Mouse (Mus musculus) MEL (cell line): Measurements from ENCODE around the gene Agap2. TPM values are rescaled to one million over a fixed set of nuclear protein-coding genes. Genes with fewer than 3 reads are reported as not detected.
A peak's percentile ranks its signal among the peaks of the same experiment; 100 is the strongest.

ENCODE experiments used
- DNase-seq: peaks from one replicate; pipeline ENCODE4 v3.0.0; 2011; ENCODE audit warnings: low read depth, low spot score
- H3K27ac ChIP-seq: 2 replicates; pipeline ENCODE4 v1.5.1; 2012; ENCODE audit warnings: low read depth, mild to moderate bottlenecking, control low read depth, low read length, moderate library complexity; ENCODE audit not compliant: control insufficient read depth
- H3K27me3 ChIP-seq, 2 experiments: fragments of 150-350 bp in 1 of 2; sonication (generic) in 1 of 2; 2 replicates each; pipeline ENCODE4 v1.6.1; 2012; ENCODE audit warnings: low read length in 2 of 2, mild to moderate bottlenecking in 2 of 2, improper control_type of control experiment in 1 of 2, moderate library complexity in 1 of 2; ENCODE audit not compliant: insufficient read depth in 2 of 2, control insufficient read depth in 1 of 2
- H3K36me3 ChIP-seq, 2 experiments: 2 replicates each; pipeline ENCODE4 v1.6.1; 2012 to 2014; ENCODE audit warnings: low read length in 2 of 2, improper control_type of control experiment in 1 of 2, inconsistent platforms in 1 of 2, mild to moderate bottlenecking in 1 of 2; ENCODE audit not compliant: insufficient read depth in 2 of 2, control insufficient read depth in 1 of 2
- H3K4me1 ChIP-seq, 2 experiments: fragments of 150-350 bp in 1 of 2; sonication (generic) in 1 of 2; 2 replicates each; pipeline ENCODE4 v1.6.1; 2012; ENCODE audit warnings: low read length in 2 of 2, improper control_type of control experiment in 1 of 2, mild to moderate bottlenecking in 1 of 2; ENCODE audit not compliant: insufficient read depth in 2 of 2, control insufficient read depth in 1 of 2
- H3K4me3 ChIP-seq, 2 experiments: fragments of 150-350 bp in 1 of 2; sonication (generic) in 1 of 2; 2 replicates each; pipeline ENCODE4 v1.5.1; 2012; ENCODE audit warnings: low read depth in 2 of 2, low read length in 2 of 2, mild to moderate bottlenecking in 2 of 2, moderate library complexity in 2 of 2, control low read depth in 1 of 2, improper control_type of control experiment in 1 of 2; ENCODE audit not compliant: control insufficient read depth in 1 of 2, insufficient read depth in 1 of 2
- H3K79me2 ChIP-seq: 2 replicates; pipeline ENCODE4 v1.6.1; 2012; ENCODE audit warnings: mild to moderate bottlenecking, low read length, moderate library complexity; ENCODE audit not compliant: control insufficient read depth, poor library complexity, insufficient read depth
- H3K9ac ChIP-seq: 2 replicates; pipeline ENCODE4 v1.6.1; 2012; ENCODE audit warnings: low read depth, mild to moderate bottlenecking, control low read depth, low read length, moderate library complexity; ENCODE audit not compliant: control insufficient read depth, poor library complexity, severe bottlenecking
- H3K9me3 ChIP-seq: fragments of 150-350 bp; sonication (generic); replicated peaks from 2 replicates; pipeline ENCODE4 v1.6.1; 2012; ENCODE audit warnings: mild to moderate bottlenecking, low read length, improper control_type of control experiment, moderate library complexity; ENCODE audit not compliant: insufficient read depth
- BHLHE40 ChIP-seq: IDR thresholded peaks from 2 replicates; pipeline ENCODE4 v1.6.1; 2012; ENCODE audit warnings: low read depth, mild to moderate bottlenecking, inconsistent platforms, low read length, improper control_type of control experiment, borderline replicate concordance
- CHD1 ChIP-seq: IDR thresholded peaks from 2 replicates; pipeline ENCODE4 v1.6.1; 2012; ENCODE audit warnings: low read depth, mild to moderate bottlenecking, inconsistent platforms, low read length, improper control_type of control experiment
- CHD2 ChIP-seq: IDR thresholded peaks from 2 replicates; pipeline ENCODE4 v1.6.1; 2011; ENCODE audit warnings: low read length, improper control_type of control experiment
- CTCF ChIP-seq, 3 experiments: IDR thresholded peaks in 2 of 3; conservative IDR thresholded peaks in 1 of 3; 2 replicates each; pipeline ENCODE4 v1.5.1; 2011 to 2012; ENCODE audit warnings: low read length in 3 of 3, low read depth in 2 of 3, mild to moderate bottlenecking in 2 of 3, improper control_type of control experiment in 1 of 3, inconsistent platforms in 1 of 3, mixed read lengths in 1 of 3, moderate library complexity in 1 of 3; ENCODE audit not compliant: control insufficient read depth in 1 of 3, insufficient read depth in 1 of 3, poor library complexity in 1 of 3, severe bottlenecking in 1 of 3
- ETS1 ChIP-seq: IDR thresholded peaks from 2 replicates; pipeline ENCODE4 v1.6.1; 2012; ENCODE audit warnings: low read depth, mild to moderate bottlenecking, inconsistent platforms, low read length, improper control_type of control experiment, moderate library complexity
- GABPA ChIP-seq: IDR thresholded peaks from 2 replicates; pipeline ENCODE4 v1.6.1; 2012; ENCODE audit warnings: low read depth, mild to moderate bottlenecking, inconsistent platforms, low read length, improper control_type of control experiment, moderate library complexity
- GATA1 ChIP-seq: IDR thresholded peaks from 2 replicates; pipeline ENCODE4 v1.6.1; 2011; ENCODE audit warnings: low read depth, low read length, improper control_type of control experiment
- JUND ChIP-seq: IDR thresholded peaks from 2 replicates; pipeline ENCODE4 v1.6.1; 2011; ENCODE audit warnings: low read depth, mild to moderate bottlenecking, improper control_type of control experiment, low read length
- KAT2A ChIP-seq: conservative IDR thresholded peaks from 2 replicates; pipeline ENCODE4 v1.6.1; 2012; ENCODE audit warnings: low read depth, low read length, improper control_type of control experiment, inconsistent platforms
- MAFK ChIP-seq: IDR thresholded peaks from 2 replicates; pipeline ENCODE4 v1.6.1; 2011; ENCODE audit warnings: low read depth, mild to moderate bottlenecking, low read length, improper control_type of control experiment, borderline replicate concordance
- MEF2A ChIP-seq: IDR thresholded peaks from 2 replicates; pipeline ENCODE4 v1.6.1; 2014; ENCODE audit warnings: low read depth, mild to moderate bottlenecking, inconsistent platforms, low read length, improper control_type of control experiment; ENCODE audit not compliant: poor library complexity, insufficient replicate concordance, severe bottlenecking; ENCODE audit errors: extremely low read depth
- MXI1 ChIP-seq: IDR thresholded peaks from 2 replicates; pipeline ENCODE4 v1.6.1; 2011; ENCODE audit warnings: mild to moderate bottlenecking, low read depth, low read length, improper control_type of control experiment
- MYB ChIP-seq: IDR thresholded peaks from 2 replicates; pipeline ENCODE4 v1.6.1; 2011; ENCODE audit warnings: mild to moderate bottlenecking, low read depth, low read length, improper control_type of control experiment
- MYC ChIP-seq: IDR thresholded peaks from 2 replicates; pipeline ENCODE4 v1.6.1; 2011; ENCODE audit warnings: low read depth, mild to moderate bottlenecking, low read length, improper control_type of control experiment, moderate library complexity
- NELFE ChIP-seq: IDR thresholded peaks from 2 replicates; pipeline ENCODE4 v1.6.1; 2011; ENCODE audit warnings: low read depth, low read length, improper control_type of control experiment
- POLR2AphosphoS5 ChIP-seq: IDR thresholded peaks from 2 replicates; pipeline ENCODE4 v1.6.1; 2012; ENCODE audit warnings: low read depth, borderline replicate concordance, mild to moderate bottlenecking, inconsistent platforms, low read length, moderate library complexity, mixed read lengths
- RAD21 ChIP-seq: IDR thresholded peaks from 2 replicates; pipeline ENCODE4 v1.6.1; 2011; ENCODE audit warnings: mild to moderate bottlenecking, low read depth, low read length, improper control_type of control experiment
- RCOR1 ChIP-seq: IDR thresholded peaks from 2 replicates; pipeline ENCODE4 v1.6.1; 2012; ENCODE audit warnings: low read depth, mild to moderate bottlenecking, inconsistent platforms, low read length, improper control_type of control experiment
- SIN3A ChIP-seq: IDR thresholded peaks from 2 replicates; pipeline ENCODE4 v1.6.1; 2012; ENCODE audit warnings: low read length, improper control_type of control experiment, inconsistent platforms
- SMC3 ChIP-seq: IDR thresholded peaks from 2 replicates; pipeline ENCODE4 v1.6.1; 2011; ENCODE audit warnings: low read depth, low read length, improper control_type of control experiment
- TBP ChIP-seq: IDR thresholded peaks from 2 replicates; pipeline ENCODE4 v1.8.0; 2011; ENCODE audit warnings: low read depth, low read length, improper control_type of control experiment
- TCF12 ChIP-seq: IDR thresholded peaks from 2 replicates; pipeline ENCODE4 v1.6.1; 2014; ENCODE audit warnings: low read depth, mild to moderate bottlenecking, inconsistent platforms, low read length, improper control_type of control experiment, moderate library complexity
- UBTF ChIP-seq: IDR thresholded peaks from 2 replicates; pipeline ENCODE4 v1.6.1; 2012; ENCODE audit warnings: low read depth, mild to moderate bottlenecking, inconsistent platforms, low read length, improper control_type of control experiment, moderate library complexity, borderline replicate concordance; ENCODE audit not compliant: insufficient read depth
- USF1 ChIP-seq: IDR thresholded peaks from 2 replicates; pipeline ENCODE4 v1.6.1; 2014; ENCODE audit warnings: low read depth, mild to moderate bottlenecking, inconsistent platforms, low read length, improper control_type of control experiment, moderate library complexity
- USF2 ChIP-seq, 2 experiments: IDR thresholded peaks; 2 replicates each; pipeline ENCODE4 v1.6.1; 2011 to 2012; ENCODE audit warnings: improper control_type of control experiment in 2 of 2, low read length in 2 of 2, borderline replicate concordance in 1 of 2, inconsistent platforms in 1 of 2, low read depth in 1 of 2, mild to moderate bottlenecking in 1 of 2; ENCODE audit not compliant: insufficient read depth in 1 of 2
- ZC3H11A ChIP-seq: IDR thresholded peaks from 2 replicates; pipeline ENCODE4 v1.6.1; 2012; ENCODE audit warnings: low read depth, mild to moderate bottlenecking, inconsistent platforms, low read length, improper control_type of control experiment
- ZKSCAN1 ChIP-seq: IDR thresholded peaks from 2 replicates; pipeline ENCODE4 v1.6.1; 2012; ENCODE audit warnings: low read depth, mild to moderate bottlenecking, inconsistent platforms, low read length, improper control_type of control experiment, moderate library complexity
- ZNF384 ChIP-seq: IDR thresholded peaks from 2 replicates; pipeline ENCODE4 v1.6.1; 2012; ENCODE audit warnings: low read depth, mild to moderate bottlenecking, inconsistent platforms, low read length, improper control_type of control experiment
- polyA plus RNA-seq, 2 experiments: library from polyadenylated mRNA; stranded (reverse) in 1 of 2; unstranded in 1 of 2; fragments of >175 nt in 1 of 2; fragments of >200 nt in 1 of 2; gene quantifications; 2 replicates each; pipeline versions ENCODE4 v1.2.1 to v1.2.4; 2012; ENCODE audit warnings: low replicate concordance in 2 of 2, low read depth in 1 of 2; ENCODE audit not compliant: insufficient read length in 2 of 2, insufficient read depth in 1 of 2, missing spikeins in 1 of 2
- total RNA-seq: library from RNA; depleted of rRNA; stranded (reverse); fragments of 300-350 nt; gene quantifications from 2 replicates; pipeline ENCODE4 v1.2.3, GENCODE M21; 2012

The Agap2 gene
- total and polyA plus RNA-seq, 3 experiments = 0.04 to 0.46 TPM; not detected in 1

DNA sequence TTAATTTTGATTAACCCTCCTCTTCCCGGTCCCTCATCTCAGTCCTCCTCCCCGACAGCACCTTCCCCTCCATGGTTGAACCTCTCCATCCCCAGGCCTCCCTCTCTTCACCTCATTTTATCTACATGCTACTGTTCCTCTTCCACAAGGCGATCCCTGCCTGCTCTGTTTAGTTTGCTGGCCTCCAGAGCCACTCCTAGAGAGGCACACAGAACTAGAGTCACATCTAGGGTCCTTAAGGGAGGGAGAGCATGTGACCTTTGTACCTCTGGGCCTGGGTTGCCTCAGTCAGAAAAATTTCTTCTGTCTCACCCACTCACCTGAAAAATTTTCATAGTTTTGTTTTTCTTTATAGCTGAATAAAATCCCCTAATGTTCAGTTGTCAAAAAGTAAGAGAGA lies 62.8 kb downstream of the Agap2 start:
- TF ChIP-seq POLR2AphosphoS5 (no peak), UBTF (no peak), ETS1 (0 out of 2 replicates have a peak, but pooled peaks have one; percentile 6), CHD1 (no peak), NELFE (no peak), CHD2 (no peak), MYB (no peak), RCOR1 (no peak), USF1 (peak; percentile 32; the same call in 1 of the 2 replicates), SIN3A (no peak), MAFK (no peak), BHLHE40 (no peak)
- H3K36me3 ChIP-seq = peaks cover 0 to 41% of the 10 kb centered on the region in 2 experiments; a peak in 2 of 4 replicates
- H3K4me1 ChIP-seq = peaks cover 31 to 44% of the 10 kb centered on the region in 2 experiments
- H3K4me3 ChIP-seq = no peak overlapping the region
- no peaks in the 10 kb centered on the region for H3K27me3 ChIP-seq
- no peaks in the 10 kb centered on the region for H3K9me3 ChIP-seq
- peak; percentile 36 for DNase-seq
- no peaks in the 10 kb centered on the region; the same call in 1 of the 2 replicates for H3K79me2 ChIP-seq
- no peak overlapping the region; the same call in 1 of the 2 replicates for H3K9ac ChIP-seq
- H3K27ac ChIP-seq = peak overlapping the region; percentile 42

DNA sequence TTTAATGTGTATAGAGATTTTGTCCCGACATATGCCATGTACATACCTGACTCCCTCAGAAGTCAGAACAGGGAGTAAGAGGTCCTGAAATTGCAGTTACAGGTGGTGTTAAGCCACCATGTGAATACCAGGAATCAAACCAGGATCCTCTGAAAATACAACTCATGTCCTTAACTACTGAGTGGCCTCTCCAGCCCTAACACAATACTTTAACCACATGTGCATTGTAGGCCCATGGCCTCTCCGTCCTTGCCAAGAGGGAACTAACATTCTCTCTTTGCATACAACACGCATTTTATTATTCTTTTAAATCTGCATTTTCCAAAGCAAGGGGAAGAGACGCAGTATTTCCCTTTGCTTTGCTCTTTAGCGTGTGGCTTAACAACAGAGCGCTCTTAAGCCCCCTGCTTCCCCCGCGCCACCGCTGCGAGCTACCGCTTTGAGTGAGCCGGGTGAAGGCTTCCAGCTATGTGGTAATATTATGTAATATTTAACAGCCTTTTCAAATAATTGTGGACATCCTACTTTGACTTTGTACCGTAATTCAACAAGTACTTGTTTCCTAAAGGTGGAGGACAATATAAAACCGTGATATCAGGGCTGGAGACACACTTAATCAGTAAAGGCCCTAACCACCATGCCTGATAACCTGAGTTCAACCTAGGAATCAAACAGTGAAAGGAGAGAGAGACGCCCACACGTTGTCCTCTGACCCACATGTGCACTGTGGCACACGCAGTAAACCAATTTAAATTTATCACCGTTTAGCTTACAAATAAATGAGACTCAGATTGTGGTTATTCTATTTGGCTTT lies 63.5 kb downstream of the Agap2 start:
- Histone ChIP-seq H3K9me3 (no peaks in the 10 kb centered on the region), H3K4me1 (peaks cover 31 to 44% of the 10 kb centered on the region in 2 experiments), H3K27me3 (no peaks in the 10 kb centered on the region), H3K27ac (peak overlapping the region; percentile 54), H3K36me3 (peaks cover 0 to 41% of the 10 kb centered on the region in 2 experiments; a peak in 2 of 4 replicates), H3K79me2 (no peaks in the 10 kb centered on the region; the same call in 1 of the 2 replicates), H3K9ac (no peak overlapping the region), H3K4me3 (no peak overlapping the region)
- DNase-seq = peak; percentile 58
- TF ChIP-seq ZNF384 (no peak), RAD21 (no peak), BHLHE40 (peak; percentile 70), JUND (no peak), MXI1 (peak; percentile 71), TBP (no peak), ZKSCAN1 (no peak), ZC3H11A (no peak), GATA1 (peak; percentile 86), UBTF (no peak), POLR2AphosphoS5 (no peak), USF2 (IDR thresholded peaks at IDR 0.05; ENCODE audit: borderline replicate concordance in 1 of 2, insufficient read depth in 1 of 2, low read depth in 1 of 2, low read length in 2 of 2) (no peak), SIN3A (peak; percentile 69; the same call in 1 of the 2 replicates), CTCF (IDR thresholded peaks at IDR 0.05 in 2 of 3, conservative IDR thresholded peaks at IDR 0.05 in 1 of 3; ENCODE audit: control insufficient read depth in 1 of 3, insufficient read depth in 1 of 3, low read depth in 2 of 3, low read length in 3 of 3, poor library complexity in 1 of 3, severe bottlenecking in 1 of 3) (no peak), KAT2A (no peak), MYB (0 out of 2 replicates have a peak, but pooled peaks have one; percentile 16), MEF2A (no peak), MYC (peak; percentile 64; the same call in 1 of the 2 replicates), TCF12 (peak; percentile 41), GABPA (no peak), RCOR1 (peak; percentile 86), SMC3 (no peak)
